Mouse (Mus musculus): ENCODE data around the gene Cdc14a. TPM values are rescaled to one million over a fixed set of nuclear protein-coding genes. Genes with fewer than 3 reads are reported as not detected.

The Cdc14a gene
- polyA plus RNA-seq, 1 experiment from 2014 or later, result 2.0 TPM

DNA sequence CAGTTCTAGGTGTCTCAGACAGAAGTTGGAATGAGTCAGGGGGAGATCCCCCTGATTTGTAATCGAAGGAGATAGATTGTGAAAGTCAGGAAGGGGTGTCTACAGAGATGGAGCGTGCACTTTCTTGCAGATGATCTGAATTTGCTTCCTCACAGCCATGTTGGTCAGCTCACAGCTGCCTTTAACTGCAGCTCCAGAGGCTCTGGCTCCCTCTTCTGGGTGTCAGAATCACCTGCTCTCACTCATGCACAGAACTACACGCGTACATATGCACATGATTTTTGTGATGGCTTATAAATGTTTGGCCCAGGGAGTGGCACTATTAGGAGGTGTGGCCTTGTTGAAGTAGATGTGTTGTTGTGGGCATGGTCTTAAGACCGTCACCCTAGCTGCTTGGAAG is 186.3 kb downstream of the Cdc14a start:
- Histone ChIP-seq H3K9ac (ENCODE audit: low read depth, low read length) (no peak overlapping the region), H3K4me1 (ENCODE audit: control insufficient read depth, low read depth, low read length) (no peaks in the 10 kb centered on the region; the same call in 1 of the 2 replicates), H3K4me3 (ENCODE audit: low read depth, low read length) (no peak overlapping the region), H3K9me3 (replicated peaks; ENCODE audit: control insufficient read depth, low read length) (no peaks in the 10 kb centered on the region), H3K4me2 (ENCODE audit: low read depth, low read length) (no peak overlapping the region), H3K27ac (ENCODE audit: low read length) (peak overlapping the region; percentile 48; the same call in 1 of the 2 replicates), H3K36me3 (ENCODE audit: control insufficient read depth, insufficient read depth) (no peaks in the 10 kb centered on the region), H3K27me3 (ENCODE audit: control insufficient read depth, insufficient read depth, low read depth, low read length) (no peaks in the 10 kb centered on the region)
- ATAC-seq (ENCODE audit: low read depth), result peak; percentile 25; the same call in 1 of the 2 replicates
- 66% methylated on average over 5 of the region's 5 CpGs for WGBS (ENCODE audit: insufficient replicate concordance)

- 52% methylated on average over 4 of the region's 4 CpGs for WGBS (ENCODE audit: insufficient replicate concordance)
Observed at GRCm38 (mm10) chr3:116236856-116237255, 187.0 kb downstream of the Cdc14a start.

GRCm38 (mm10) chr3:116233515-116233914 is 190.3 kb downstream of the Cdc14a start:
- Histone ChIP-seq H3K27me3 (ENCODE audit: control insufficient read depth, insufficient read depth, low read depth, low read length) (no peaks in the 10 kb centered on the region), H3K4me3 (ENCODE audit: low read depth, low read length) (no peak overlapping the region), H3K4me2 (ENCODE audit: low read depth, low read length) (no peak overlapping the region), H3K9ac (ENCODE audit: low read depth, low read length) (no peak overlapping the region), H3K36me3 (ENCODE audit: control insufficient read depth, insufficient read depth) (no peaks in the 10 kb centered on the region), H3K4me1 (ENCODE audit: control insufficient read depth, low read depth, low read length) (no peaks in the 10 kb centered on the region; the same call in 1 of the 2 replicates), H3K27ac (ENCODE audit: low read length) (no peak overlapping the region), H3K9me3 (replicated peaks; ENCODE audit: control insufficient read depth, low read length) (no peaks in the 10 kb centered on the region)
- WGBS (ENCODE audit: insufficient replicate concordance), result 67% methylated on average over 3 of the region's 3 CpGs
- ATAC-seq (ENCODE audit: low read depth), result no peak

More at GRCm38 (mm10) chr3:116236856-116237255, 187.0 kb downstream of the Cdc14a start:
- Histone ChIP-seq H3K9ac (ENCODE audit: low read depth, low read length) (no peak overlapping the region), H3K9me3 (replicated peaks; ENCODE audit: control insufficient read depth, low read length) (no peaks in the 10 kb centered on the region), H3K4me3 (ENCODE audit: low read depth, low read length) (no peak overlapping the region), H3K4me1 (ENCODE audit: control insufficient read depth, low read depth, low read length) (no peaks in the 10 kb centered on the region; the same call in 1 of the 2 replicates), H3K4me2 (ENCODE audit: low read depth, low read length) (no peak overlapping the region), H3K27me3 (ENCODE audit: control insufficient read depth, insufficient read depth, low read depth, low read length) (no peaks in the 10 kb centered on the region), H3K27ac (ENCODE audit: low read length) (peak overlapping the region; percentile 48; the same call in 1 of the 2 replicates), H3K36me3 (ENCODE audit: control insufficient read depth, insufficient read depth) (no peaks in the 10 kb centered on the region)
- ATAC-seq (ENCODE audit: low read depth), result peak; percentile 97

DNA sequence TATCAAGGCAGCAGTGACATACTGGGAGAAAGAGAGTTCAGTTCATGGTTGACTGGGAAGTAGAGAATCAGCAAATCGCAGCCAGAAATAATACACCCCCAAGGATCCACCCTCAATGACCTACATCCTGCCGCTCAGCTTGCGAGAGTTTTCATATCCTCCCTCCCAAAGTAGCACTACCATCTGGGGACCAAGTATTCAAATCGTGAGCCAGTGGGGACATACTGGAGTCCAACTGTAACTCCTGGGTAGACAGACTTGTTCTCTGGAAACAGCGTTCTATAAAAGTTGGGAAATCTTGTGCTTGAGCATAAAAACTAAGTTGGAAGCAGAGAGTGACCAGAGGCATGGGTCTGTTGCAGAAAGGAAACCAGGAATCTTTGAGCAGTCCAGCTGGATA is 191.1 kb downstream of the Cdc14a start:
- Histone ChIP-seq H3K9me3 (replicated peaks; ENCODE audit: control insufficient read depth, low read length) (no peaks in the 10 kb centered on the region), H3K27me3 (ENCODE audit: control insufficient read depth, insufficient read depth, low read depth, low read length) (no peaks in the 10 kb centered on the region), H3K36me3 (ENCODE audit: control insufficient read depth, insufficient read depth) (no peaks in the 10 kb centered on the region), H3K4me3 (ENCODE audit: low read depth, low read length) (no peak overlapping the region), H3K4me1 (ENCODE audit: control insufficient read depth, low read depth, low read length) (no peaks in the 10 kb centered on the region; the same call in 1 of the 2 replicates), H3K9ac (ENCODE audit: low read depth, low read length) (no peak overlapping the region), H3K27ac (ENCODE audit: low read length) (no peak overlapping the region), H3K4me2 (ENCODE audit: low read depth, low read length) (no peak overlapping the region)
- 66% methylated on average over 5 of the region's 5 CpGs for WGBS (ENCODE audit: insufficient replicate concordance)
- no peak for ATAC-seq (ENCODE audit: low read depth)

DNA sequence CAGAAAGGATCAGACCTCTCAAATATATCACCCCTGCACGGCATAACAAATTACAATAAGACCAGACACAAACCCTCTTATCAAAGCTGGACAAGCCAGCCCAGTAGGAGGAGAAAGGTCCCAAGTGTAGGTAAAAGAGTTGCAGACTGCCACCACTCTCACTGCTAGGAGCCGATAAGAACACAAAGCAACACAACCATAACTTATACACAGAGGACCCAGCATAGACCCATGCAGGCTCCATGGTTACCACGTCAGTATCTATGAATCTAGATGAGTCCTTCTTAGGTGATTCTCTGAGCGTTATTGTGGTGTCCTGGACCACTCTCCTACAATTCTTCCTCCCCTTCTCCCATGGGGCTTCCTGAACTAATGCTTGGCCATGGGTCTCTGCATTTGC is 194.5 kb downstream of the Cdc14a start:
- Histone ChIP-seq H3K4me3 (ENCODE audit: low read depth, low read length) (no peak overlapping the region), H3K4me1 (ENCODE audit: control insufficient read depth, low read depth, low read length) (no peaks in the 10 kb centered on the region), H3K36me3 (ENCODE audit: control insufficient read depth, insufficient read depth) (no peaks in the 10 kb centered on the region), H3K9ac (ENCODE audit: low read depth, low read length) (no peak overlapping the region), H3K9me3 (replicated peaks; ENCODE audit: control insufficient read depth, low read length) (no peaks in the 10 kb centered on the region), H3K4me2 (ENCODE audit: low read depth, low read length) (no peak overlapping the region), H3K27ac (ENCODE audit: low read length) (no peak overlapping the region), H3K27me3 (ENCODE audit: control insufficient read depth, insufficient read depth, low read depth, low read length) (no peaks in the 10 kb centered on the region)
- WGBS (ENCODE audit: insufficient replicate concordance), result 51% methylated on average over 4 of the region's 4 CpGs
- ATAC-seq (ENCODE audit: low read depth), result no peak

GRCm38 (mm10) chr3:116228360-116229245 is 195.2 kb downstream of the Cdc14a start:
- 60% methylated on average over 11 of the region's 11 CpGs for WGBS (ENCODE audit: insufficient replicate concordance)
- no peak for ATAC-seq (ENCODE audit: low read depth)
- no peak overlapping the region for H3K4me3 ChIP-seq (ENCODE audit: low read depth, low read length)

GRCm38 (mm10) chr3:116227383-116227782 is 196.4 kb downstream of the Cdc14a start:
- Histone ChIP-seq H3K4me2 (ENCODE audit: low read depth, low read length) (no peak overlapping the region), H3K4me3 (ENCODE audit: low read depth, low read length) (no peak overlapping the region), H3K27me3 (ENCODE audit: control insufficient read depth, insufficient read depth, low read depth, low read length) (no peaks in the 10 kb centered on the region), H3K36me3 (ENCODE audit: control insufficient read depth, insufficient read depth) (no peaks in the 10 kb centered on the region), H3K27ac (ENCODE audit: low read length) (no peak overlapping the region), H3K4me1 (ENCODE audit: control insufficient read depth, low read depth, low read length) (no peaks in the 10 kb centered on the region), H3K9ac (ENCODE audit: low read depth, low read length) (no peak overlapping the region), H3K9me3 (replicated peaks; ENCODE audit: control insufficient read depth, low read length) (no peaks in the 10 kb centered on the region)
- ATAC-seq (ENCODE audit: low read depth), result no peak
- WGBS (ENCODE audit: insufficient replicate concordance), result 64% methylated on average over 5 of the region's 5 CpGs

More at GRCm38 (mm10) chr3:116228360-116229245, 195.2 kb downstream of the Cdc14a start:
- H3K4me1 ChIP-seq (ENCODE audit: control insufficient read depth, low read depth, low read length), result no peaks in the 10 kb centered on the region
- H3K27ac ChIP-seq (ENCODE audit: low read length), result no peak overlapping the region
- H3K9me3 ChIP-seq (replicated peaks; ENCODE audit: control insufficient read depth, low read length), result no peaks in the 10 kb centered on the region
- H3K36me3 ChIP-seq (ENCODE audit: control insufficient read depth, insufficient read depth), result no peaks in the 10 kb centered on the region
- H3K27me3 ChIP-seq (ENCODE audit: control insufficient read depth, insufficient read depth, low read depth, low read length), result no peaks in the 10 kb centered on the region
- no peak overlapping the region for H3K9ac ChIP-seq (ENCODE audit: low read depth, low read length)
- H3K4me2 ChIP-seq (ENCODE audit: low read depth, low read length), result no peak overlapping the region

DNA sequence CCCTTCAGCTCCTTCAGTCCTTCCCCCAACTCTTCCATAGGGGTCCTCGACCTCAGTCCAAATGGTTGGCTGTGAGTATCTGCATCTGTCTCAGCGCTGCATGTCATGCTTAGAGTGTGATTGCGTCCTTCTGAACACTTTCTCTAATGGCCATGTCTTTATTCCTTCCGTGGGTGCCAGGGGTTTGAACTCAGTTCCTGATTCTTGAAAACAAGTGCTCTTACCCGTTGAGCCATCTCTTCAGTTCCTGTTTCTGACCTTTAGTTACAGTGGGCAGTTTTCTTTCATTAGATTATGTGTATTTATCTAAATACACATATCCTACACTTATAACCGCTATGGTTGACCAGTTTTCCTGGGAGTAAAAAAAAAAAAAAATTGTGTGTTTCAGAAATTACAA is 196.9 kb downstream of the Cdc14a start:
- no peaks in the 10 kb centered on the region for H3K9me3 ChIP-seq (replicated peaks; ENCODE audit: control insufficient read depth, low read length)
- no peak overlapping the region for H3K4me2 ChIP-seq (ENCODE audit: low read depth, low read length)
- H3K9ac ChIP-seq (ENCODE audit: low read depth, low read length), result no peak overlapping the region
- H3K4me1 ChIP-seq (ENCODE audit: control insufficient read depth, low read depth, low read length), result no peaks in the 10 kb centered on the region
- 52% methylated on average over 6 of the region's 6 CpGs for WGBS (ENCODE audit: insufficient replicate concordance)
- H3K4me3 ChIP-seq (ENCODE audit: low read depth, low read length), result no peak overlapping the region
- no peak for ATAC-seq (ENCODE audit: low read depth)
- H3K36me3 ChIP-seq (ENCODE audit: control insufficient read depth, insufficient read depth), result no peaks in the 10 kb centered on the region
- no peak overlapping the region for H3K27ac ChIP-seq (ENCODE audit: low read length)
- H3K27me3 ChIP-seq (ENCODE audit: control insufficient read depth, insufficient read depth, low read depth, low read length), result no peaks in the 10 kb centered on the region

All from liver, embryonic 16.5 days (tissue).